Mouse (Mus musculus) duodenum, adult 2 months (tissue): ENCODE data around the gene D630036H23Rik. TPM values are rescaled to one million over a fixed set of nuclear protein-coding genes. Genes with fewer than 3 reads are reported as not detected.

Source experiments
- polyA plus RNA-seq: library from polyadenylated mRNA; depleted of rRNA; stranded (reverse); fragments of >200 nt; gene quantifications from 2 replicates; pipeline ENCODE4 v1.2.3, GENCODE M21; 2012; ENCODE audit warnings: low replicate concordance; rRNA removed

The D630036H23Rik gene
- polyA plus RNA-seq = 0.74 and 1.6 TPM in 2 replicates

DNA sequence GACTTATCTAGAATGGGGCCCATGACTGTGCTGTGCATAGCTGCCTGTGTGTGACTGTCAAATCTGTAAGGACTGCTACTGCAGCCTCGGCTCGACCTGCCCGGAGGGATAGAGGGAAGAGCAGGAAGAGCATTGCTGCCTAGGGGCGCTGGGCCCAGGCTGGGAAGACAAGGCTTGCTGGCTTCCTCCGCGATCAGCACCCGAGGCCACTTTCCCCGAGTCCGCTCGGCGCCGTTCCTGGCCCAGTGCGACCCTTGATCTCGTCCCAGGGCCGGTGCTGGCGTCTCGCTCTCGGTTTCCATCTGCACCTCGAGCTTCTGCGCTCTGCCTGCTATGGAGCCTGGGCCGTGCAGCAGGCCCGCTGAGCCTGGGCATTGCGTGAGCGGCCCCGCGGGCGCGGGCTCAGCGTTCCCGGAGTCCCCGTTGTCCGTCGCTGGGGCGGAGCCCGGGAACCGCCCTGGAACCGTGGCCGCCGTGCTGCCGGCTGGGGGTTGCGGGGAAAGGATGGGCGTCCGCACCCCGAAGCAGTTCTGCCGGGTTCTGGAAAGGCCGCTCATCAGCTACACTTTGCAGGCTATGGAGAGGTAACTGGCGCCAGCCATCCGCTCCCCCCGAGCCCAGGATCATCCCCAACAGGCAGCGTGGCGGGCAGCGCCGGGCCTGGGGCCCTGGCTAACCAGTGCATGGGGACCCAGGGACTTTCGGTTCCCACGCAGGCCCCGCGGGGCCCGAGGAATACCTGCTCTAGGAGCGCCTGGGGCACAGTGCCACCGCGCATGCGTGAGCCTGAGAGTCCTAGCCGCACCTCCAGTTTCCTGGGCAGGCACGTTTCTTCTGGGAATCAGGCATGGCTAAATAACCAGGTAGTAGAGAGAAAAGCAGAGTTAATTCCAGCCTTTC, at the start of gene D630036H23Rik, which contains the start of gene Ispd:
Gene D630036H23Rik (minus strand): TSS at position 741 of the 900 bp plus-strand sequence.
Gene Ispd (plus strand): TSS at position 10 of the 900 bp plus-strand sequence.

Other genes starting within 250 kb of the D630036H23Rik start
- gene Ankmy2, start 225.1 kb downstream of the D630036H23Rik start, polyA plus RNA-seq = 3.8 and 3.9 TPM in 2 replicates
- gene Bzw2, start 224.1 kb downstream of the D630036H23Rik start, polyA plus RNA-seq = 3.0 and 4.5 TPM in 2 replicates
- gene Lrrc72, start 128.8 kb downstream of the D630036H23Rik start, polyA plus RNA-seq = not detected in 2 replicates
- 0.18 and 0.71 TPM in 2 replicates for gene Sostdc1, start 68.0 kb downstream of the D630036H23Rik start, polyA plus RNA-seq
- 0.46 and 0.85 TPM in 2 replicates for gene Ispd, start 731 bp downstream of the D630036H23Rik start, polyA plus RNA-seq